Mouse (Mus musculus) gastrocnemius, adult 8-10 months (tissue): ENCODE measurements around the gene Arrdc4. TPM values are rescaled to one million over a fixed set of nuclear protein-coding genes. Genes with fewer than 3 reads are reported as not detected.

Experiments used
- DNase-seq, 2 experiments: peaks; one replicate each; pipeline ENCODE4 v3.0.0; 2022; ENCODE audit warnings: low spot score in 2 of 2
- total RNA-seq, 4 experiments: library from RNA; stranded (reverse); gene quantifications; 2 replicates each; pipeline ENCODE4 v1.2.4; 2022

The Arrdc4 gene
- total RNA-seq, 4 experiments from 2014 or later, result 2.6 to 6.6 (median 4.1) TPM

- no peak for DNase-seq
Observed at GRCm38 (mm10) chr7:68712425-68712824, 36.6 kb downstream of the Arrdc4 start.

DNA sequence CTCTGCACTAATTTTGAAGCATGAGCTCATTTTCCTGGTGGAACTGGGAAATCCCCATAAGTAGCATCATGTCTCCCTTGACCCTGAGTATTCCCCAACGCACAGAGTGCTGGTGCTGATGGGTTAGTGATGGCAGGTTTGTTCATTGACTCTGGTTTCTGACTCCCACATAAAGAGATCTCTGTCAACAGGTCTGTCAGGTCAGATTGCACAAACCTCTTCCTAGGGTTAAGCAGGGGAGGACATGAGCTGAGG lies 39.8 kb downstream of the Arrdc4 start:
- no peak for DNase-seq

GRCm38 (mm10) chr7:68708563-68709318 lies 40.3 kb downstream of the Arrdc4 start:
- DNase-seq, result no peak

- no peak for DNase-seq
Observed at GRCm38 (mm10) chr7:68705162-68705561, 43.9 kb downstream of the Arrdc4 start.

GRCm38 (mm10) chr7:68697313-68697712 lies 51.7 kb downstream of the Arrdc4 start:
- DNase-seq, result no peak

GRCm38 (mm10) chr7:68696908-68697307 lies 52.1 kb downstream of the Arrdc4 start:
- DNase-seq, result no peak

DNA sequence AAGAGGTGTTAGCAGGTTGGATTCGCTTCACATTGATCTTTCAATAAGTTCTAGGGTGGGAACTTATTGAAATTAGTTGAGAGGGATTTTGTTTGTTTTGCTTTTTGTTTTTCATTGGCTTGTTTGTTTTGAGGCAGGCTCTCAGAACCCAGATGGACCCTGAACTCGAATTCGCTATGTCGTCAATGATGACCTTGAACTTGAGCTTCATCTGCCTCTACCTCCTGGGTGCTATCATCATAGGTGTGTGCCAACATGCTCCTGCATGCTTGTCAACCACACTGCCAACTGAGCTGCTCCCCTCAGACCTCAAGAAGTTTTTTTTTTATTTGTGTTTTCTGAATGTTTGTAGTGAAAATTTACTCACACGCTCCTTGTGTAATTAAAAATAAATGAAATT lies 52.6 kb downstream of the Arrdc4 start:
- DNase-seq, result no peak

GRCm38 (mm10) chr7:68692731-68693130 lies 56.3 kb downstream of the Arrdc4 start:
- no peak for DNase-seq

DNA sequence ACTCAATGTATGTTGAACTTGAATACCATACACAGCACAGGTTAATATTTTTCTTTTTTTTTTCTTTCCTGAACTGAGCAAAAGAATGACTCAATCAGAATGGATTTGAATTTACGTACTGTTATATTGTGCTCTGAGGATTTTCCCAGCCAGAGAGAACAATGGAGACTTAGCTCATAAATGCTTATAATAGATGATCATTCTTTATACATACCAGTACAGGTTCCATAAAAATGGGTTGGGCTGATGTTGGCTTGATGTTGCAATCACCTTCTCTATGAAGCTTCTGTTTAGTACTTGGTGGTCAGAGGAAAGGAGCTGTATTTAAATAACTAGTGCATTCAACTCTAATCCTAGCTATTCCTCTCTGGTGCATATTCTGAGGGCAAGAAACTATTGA lies 57.6 kb downstream of the Arrdc4 start:
- DNase-seq, result no peak

- no peak for DNase-seq
Observed at GRCm38 (mm10) chr7:68687140-68687611, 61.9 kb downstream of the Arrdc4 start.
